Mouse (Mus musculus): ENCODE results near the gene Klk1b16. TPM values are rescaled to one million over a fixed set of nuclear protein-coding genes. Genes with fewer than 3 reads are reported as not detected.
"Not testable (repeated sequence)": the region's sequence is repeated elsewhere in the genome, so short reads cannot be mapped to it uniquely, and the experiment has no call there.

Gene Klk1b16
- total RNA-seq (2022) = not detected

DNA sequence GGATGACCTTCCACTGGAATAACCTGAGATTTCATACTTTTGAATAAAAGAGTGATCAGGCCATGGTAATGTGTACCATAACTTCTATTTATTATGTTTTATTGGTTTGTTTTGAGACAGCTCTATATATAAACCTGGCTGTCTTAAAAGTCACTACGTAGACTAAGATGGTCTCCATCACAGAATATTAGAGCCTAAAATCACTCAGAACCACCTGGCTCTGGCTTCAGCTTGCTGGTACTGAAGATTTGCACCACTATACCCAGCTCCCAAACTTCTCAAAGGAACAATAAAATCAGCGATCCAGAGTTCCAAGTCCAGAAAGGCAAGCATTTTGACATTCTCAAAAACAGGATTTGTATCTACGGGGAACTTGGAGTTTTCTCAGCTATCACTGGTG lies at the start of gene Klk1b16:
TSS of gene Klk1b16 (plus strand) at position 301 of the 400 bp plus-strand sequence.
- DNase-seq (ENCODE audit: low spot score in 2 of 2) = no peak

GRCm38 (mm10) chr7:44096111-44096510 lies 40.5 kb upstream of the Klk1b16 start:
- no peak for DNase-seq (ENCODE audit: low spot score in 2 of 2)

DNA sequence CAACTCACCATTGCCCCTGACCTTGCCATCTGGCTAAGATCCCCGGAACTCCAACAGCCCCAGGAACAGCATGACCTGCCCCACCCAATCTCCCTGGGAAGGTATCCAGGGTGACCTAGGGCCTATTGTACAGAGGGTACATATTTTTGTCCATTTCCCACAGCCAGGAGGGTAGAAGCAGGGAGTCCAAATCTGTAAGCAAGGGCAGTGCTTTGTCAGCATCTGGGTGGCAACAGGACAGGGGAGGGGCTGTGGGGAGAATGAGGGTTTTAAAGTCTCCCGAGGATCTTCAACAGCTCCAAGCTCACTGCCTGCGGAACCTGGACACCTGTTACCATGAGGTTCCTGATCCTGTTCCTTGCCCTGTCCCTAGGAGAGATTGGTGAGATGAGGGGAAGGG lies 34.5 kb upstream of the Klk1b16 start, which contains the start of gene Klk1b21:
TSS of gene Klk1b21 (plus strand) at position 301 of the 400 bp plus-strand sequence.
- not testable (repeated sequence) for DNase-seq (ENCODE audit: low spot score in 2 of 2)

DNA sequence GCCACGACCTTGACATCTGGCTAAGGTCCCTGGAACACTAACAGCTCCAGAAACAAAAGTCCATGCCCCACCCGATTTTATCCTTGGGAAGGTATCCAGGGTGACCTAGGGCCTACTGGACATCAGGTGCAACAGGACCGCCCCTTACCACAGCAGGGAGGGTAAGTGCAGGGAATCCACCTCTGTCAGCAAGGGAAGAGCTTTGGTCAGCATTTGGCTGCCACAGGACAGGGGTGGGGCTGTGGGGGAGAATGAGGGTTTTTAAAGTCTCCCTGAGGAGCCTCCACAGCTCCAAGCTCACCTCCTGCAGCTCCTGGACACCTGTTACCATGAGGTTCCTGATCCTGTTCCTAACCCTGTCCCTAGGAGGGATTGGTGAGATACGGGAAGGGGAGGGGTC lies 24.2 kb upstream of the Klk1b16 start, which contains the start of gene Klk1b22:
TSS of gene Klk1b22 (plus strand) at position 301 of the 400 bp plus-strand sequence.
- no peak for DNase-seq (ENCODE audit: low spot score in 2 of 2)

DNA sequence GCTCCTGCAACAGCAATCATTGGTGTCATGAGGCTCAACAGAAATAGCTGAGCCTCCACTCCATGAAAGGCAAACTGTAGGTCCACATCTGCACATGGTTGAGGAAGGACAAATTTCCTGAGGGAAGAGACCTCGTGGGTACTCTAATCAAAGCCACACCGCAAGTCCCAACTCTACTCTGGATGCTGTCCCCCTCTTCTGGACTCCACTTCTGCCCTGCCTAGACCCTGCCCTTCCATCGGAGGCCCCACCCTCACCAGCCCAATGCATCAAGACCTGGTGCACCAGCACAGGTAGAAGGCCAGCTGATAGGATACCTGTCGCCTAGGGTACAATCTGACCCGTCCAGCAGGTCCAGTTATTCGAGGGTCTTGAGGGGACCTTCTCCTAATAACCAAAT lies 13.1 kb upstream of the Klk1b16 start:
- DNase-seq (ENCODE audit: low spot score in 2 of 2) = no peak

GRCm38 (mm10) chr7:44179299-44180045 lies 42.9 kb downstream of the Klk1b16 start:
- DNase-seq (ENCODE audit: low spot score in 2 of 2) = no peak

DNA sequence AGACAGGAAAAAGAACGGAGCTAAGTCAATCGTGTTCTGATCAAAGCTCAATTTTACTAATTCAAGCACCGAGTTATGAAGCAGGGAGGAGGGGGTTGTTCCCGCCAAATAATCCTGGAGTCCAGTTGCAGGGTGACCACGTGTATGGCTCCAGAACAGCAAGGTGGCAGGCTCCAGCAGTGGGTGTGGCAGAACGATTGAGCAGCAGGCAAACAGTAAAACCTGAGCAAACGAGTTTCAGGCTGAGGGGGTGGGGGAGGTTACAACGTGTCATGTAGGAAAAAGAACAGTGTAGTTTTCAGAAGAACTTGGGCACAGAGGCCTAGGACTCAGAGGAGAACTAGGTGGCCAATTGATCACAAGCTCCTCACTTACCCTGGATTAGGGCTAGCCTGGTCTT lies 49.9 kb downstream of the Klk1b16 start:
- not testable (repeated sequence) for DNase-seq (ENCODE audit: low spot score in 2 of 2)

DNA sequence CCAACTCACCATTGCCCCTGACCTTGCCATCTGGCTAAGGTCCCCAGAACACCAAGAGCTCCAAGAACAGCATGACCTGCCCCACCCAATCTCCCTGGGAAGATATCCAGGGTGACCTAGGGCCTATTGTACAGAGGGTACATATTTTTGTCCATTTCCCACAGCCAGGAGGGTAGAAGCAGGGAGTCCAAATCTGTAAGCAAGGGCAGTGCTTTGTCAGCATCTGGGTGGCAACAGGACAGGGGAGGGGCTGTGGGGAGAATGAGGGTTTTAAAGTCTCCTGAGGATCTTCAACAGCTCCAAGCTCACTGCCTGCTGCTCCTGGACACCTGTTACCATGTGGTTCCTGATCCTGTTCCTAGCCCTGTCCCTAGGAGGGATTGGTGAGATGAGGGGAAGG lies 51.4 kb downstream of the Klk1b16 start, which contains the start of gene Klk1b24:
TSS of gene Klk1b24 (plus strand) at position 301 of the 400 bp plus-strand sequence.
- DNase-seq (ENCODE audit: low spot score in 2 of 2) = peak in 1 of 2 experiments; percentile 18

Other genes with a start within 250 kb of the Klk1b16 start
- gene Klk15, start 203.0 kb upstream of the Klk1b16 start, total RNA-seq (2022) = not detected
- gene Klk1b8, start 186.1 kb upstream of the Klk1b16 start, total RNA-seq (2022) = not detected
- gene Klk1b1, start 170.0 kb upstream of the Klk1b16 start, total RNA-seq (2022) = not detected
- gene Klk1b9, start 160.7 kb upstream of the Klk1b16 start, total RNA-seq (2022) = not detected
- gene Klk1b11, start 140.9 kb upstream of the Klk1b16 start, total RNA-seq (2022) = not detected
- gene Klk1b26, start 124.6 kb upstream of the Klk1b16 start, total RNA-seq (2022) = 1 to 10 TPM in 1 of 4 experiments, not detected in 3; 1.3 TPM
- gene Klk1b27, start 84.5 kb upstream of the Klk1b16 start, total RNA-seq (2022) = not detected
- not detected for gene Klk1b21, start 34.4 kb upstream of the Klk1b16 start, total RNA-seq (2022)
- gene Klk1b22, start 24.1 kb upstream of the Klk1b16 start, total RNA-seq (2022) = not detected
- not detected for gene Klk1b24, start 51.5 kb downstream of the Klk1b16 start, total RNA-seq (2022)
- gene Klk1b3, start 61.4 kb downstream of the Klk1b16 start, total RNA-seq (2022) = not detected
- gene Klk1b4, start 70.7 kb downstream of the Klk1b16 start, total RNA-seq (2022) = not detected
- gene Klk1b5, start 79.2 kb downstream of the Klk1b16 start, total RNA-seq (2022) = not detected
- gene Klk1, start 88.6 kb downstream of the Klk1b16 start, total RNA-seq (2022) = under 1 TPM in 2 of 4 experiments, not detected in 2; 0.31 to 0.72 TPM
- gene Gm36864, start 99.4 kb downstream of the Klk1b16 start, total RNA-seq (2022) = not detected
- gene 1700028J19Rik, start 109.9 kb downstream of the Klk1b16 start, total RNA-seq (2022) = not detected
- 1 to 10 TPM; 5.1 to 9.2 (median 6.6) TPM for gene 2410002F23Rik, start 110.0 kb downstream of the Klk1b16 start, total RNA-seq (2022)
- gene Acp4, start 120.6 kb downstream of the Klk1b16 start, total RNA-seq (2022) = not detected
- gene Gm15517, start 124.7 kb downstream of the Klk1b16 start, total RNA-seq (2022) = not detected
- gene Clec11a, start 170.1 kb downstream of the Klk1b16 start, total RNA-seq (2022) = 1 to 10 TPM in 2 of 4 experiments, under 1 TPM in 2; 0.53 to 1.3 (median 0.99) TPM
- under 1 TPM; 0.17 to 0.43 (median 0.34) TPM for gene Shank1, start 173.5 kb downstream of the Klk1b16 start, total RNA-seq (2022)
- gene Syt3, start 247.3 kb downstream of the Klk1b16 start, total RNA-seq (2022) = 1 to 10 TPM; 3.2 to 7.0 (median 5.2) TPM
- not detected for gene 1700008O03Rik, start 249.1 kb downstream of the Klk1b16 start, total RNA-seq (2022)

Measured in gastrocnemius, adult 8-10 months (tissue).